Mouse (Mus musculus) ES-E14 (cell line): Measurements from ENCODE around the gene Ccdc89. TPM values are rescaled to one million over a fixed set of nuclear protein-coding genes. Genes with fewer than 3 reads are reported as not detected.

Experiments used
- DNase-seq: peaks from one replicate; pipeline ENCODE4 v3.0.0-alpha.2; 2013; ENCODE audit warnings: low read depth, low spot score
- H3K27ac ChIP-seq: 2 replicates; pipeline ENCODE4 v1.5.1; 2012; ENCODE audit warnings: low read depth, mild to moderate bottlenecking, low read length, moderate library complexity, mixed read lengths; ENCODE audit not compliant: poor library complexity, insufficient read depth, severe bottlenecking
- H3K36me3 ChIP-seq: 2 replicates; pipeline ENCODE4 v1.6.1; 2012; ENCODE audit warnings: mild to moderate bottlenecking, low read length, moderate library complexity, mixed read lengths; ENCODE audit not compliant: control insufficient read depth, poor library complexity, insufficient read depth, severe bottlenecking
- H3K4me1 ChIP-seq, 2 experiments: fragments of 150-350 bp in 1 of 2; sonication (generic) in 1 of 2; 2 replicates each; pipeline ENCODE4 v1.6.1; 2012; ENCODE audit warnings: low read length in 2 of 2, mild to moderate bottlenecking in 1 of 2, mixed read lengths in 1 of 2; ENCODE audit not compliant: control insufficient read depth in 2 of 2, insufficient read depth in 2 of 2, poor library complexity in 1 of 2
- H3K4me3 ChIP-seq, 2 experiments: fragments of 150-350 bp in 1 of 2; sonication (generic) in 1 of 2; 2 replicates each; pipeline ENCODE4 v1.5.1; 2012; ENCODE audit warnings: low read length in 2 of 2, low read depth in 1 of 2, mild to moderate bottlenecking in 1 of 2, mixed read lengths in 1 of 2; ENCODE audit not compliant: insufficient read depth in 1 of 2, poor library complexity in 1 of 2, severe bottlenecking in 1 of 2
- H3K9ac ChIP-seq: 2 replicates; pipeline ENCODE4 v1.6.1; 2012; ENCODE audit warnings: low read depth, mild to moderate bottlenecking, low read length, mixed read lengths; ENCODE audit not compliant: poor library complexity, insufficient read depth, severe bottlenecking
- H3K9me3 ChIP-seq: fragments of 150-350 bp; sonication (generic); 2 replicates; pipeline ENCODE4 v1.6.1; 2012; ENCODE audit warnings: low read depth, mild to moderate bottlenecking, low read length; ENCODE audit not compliant: control insufficient read depth, insufficient read depth
- CHD2 ChIP-seq: IDR thresholded peaks from 2 replicates; pipeline ENCODE4 v1.6.1; 2014; ENCODE audit warnings: mild to moderate bottlenecking, low read depth, low read length, inconsistent platforms
- HCFC1 ChIP-seq: IDR thresholded peaks from 2 replicates; pipeline ENCODE4 v1.6.1; 2012; ENCODE audit warnings: low read length, inconsistent platforms, borderline replicate concordance; ENCODE audit not compliant: insufficient read depth
- MAFK ChIP-seq: IDR thresholded peaks from 2 replicates; pipeline ENCODE4 v1.6.1; 2014; ENCODE audit warnings: mild to moderate bottlenecking, low read depth, low read length, inconsistent platforms; ENCODE audit not compliant: insufficient read depth
- ZC3H11A ChIP-seq: IDR thresholded peaks from 2 replicates; pipeline ENCODE4 v1.6.1; 2012; ENCODE audit warnings: low read depth, mild to moderate bottlenecking, inconsistent platforms, low read length, borderline replicate concordance
- ZNF384 ChIP-seq: IDR thresholded peaks from 2 replicates; pipeline ENCODE4 v1.6.1; 2012; ENCODE audit warnings: low read depth, low read length, inconsistent platforms
- in situ Hi-C, 2 experiments: fragments of 600-800 bp; cut with MboI; formaldehyde crosslinking; loops; one replicate each; pipeline ENCODE4 v1.15.1; 2025; ENCODE audit warnings: low sequenced_read_pairs in 2 of 2, inconsistent platforms in 1 of 2; ENCODE audit not compliant: unreplicated experiment in 2 of 2
- total RNA-seq: library from RNA; depleted of rRNA; stranded (reverse); fragments of 300-350 nt; gene quantifications from 2 replicates; pipeline ENCODE4 v1.2.3, GENCODE M21; 2012

Gene Ccdc89
- total RNA-seq, 1 experiment = 1.0 TPM

- in situ Hi-C loops = loop anchor here in 1 of 2 experiments (25.0 kb wide), 1 partner anchor 482 kb away; no protein-coding TSS in a partner anchor
- H3K27ac ChIP-seq = no peak overlapping the region
- TF ChIP-seq MAFK = no peak
- no peak for TF ChIP-seq ZC3H11A
- no peak for TF ChIP-seq ZNF384
- TF ChIP-seq CHD2 = no peak
- TF ChIP-seq HCFC1 = no peak
- peaks cover 0 to 5% of the 10 kb centered on the region in 2 experiments; a peak in 1 of 4 replicates for H3K4me1 ChIP-seq
- H3K4me3 ChIP-seq = peak overlapping the region; percentile 93 to 96
- H3K36me3 ChIP-seq = peaks cover 4% of the 10 kb centered on the region
- no peaks in the 10 kb centered on the region for H3K9me3 ChIP-seq
- peak overlapping the region; percentile 8 for H3K9ac ChIP-seq
- DNase-seq = no peak
These were observed 17.8 kb downstream of the Ccdc89 start for GRCm38 (mm10) chr7:90444206-90444605.

GRCm38 (mm10) chr7:90456149-90456844 is 29.9 kb downstream of the Ccdc89 start:
- H3K27ac ChIP-seq = no peak overlapping the region
- DNase-seq = no peak
- peaks cover 2% of the 10 kb centered on the region; the same call in 1 of the 2 replicates for H3K36me3 ChIP-seq
- TF ChIP-seq HCFC1 = no peak
- 0 out of 2 replicates have a peak, but pooled peaks have one; percentile 14 for TF ChIP-seq MAFK
- no peaks in the 10 kb centered on the region for H3K9me3 ChIP-seq
- peaks cover 0 to 1% of the 10 kb centered on the region in 2 experiments; a peak in 1 of 4 replicates for H3K4me1 ChIP-seq
- peak overlapping the region; percentile 47; the same call in 1 of the 2 replicates for H3K9ac ChIP-seq
- peak overlapping the region; percentile 78 to 80 for H3K4me3 ChIP-seq
- in situ Hi-C loops = no loop called here

- H3K9ac ChIP-seq = peak within 1 kb of the TSS; percentile 95
- peak within 1 kb of the TSS; percentile 27 for H3K27ac ChIP-seq
- no peaks in the 10 kb centered on the region for H3K9me3 ChIP-seq
- TF ChIP-seq HCFC1 (no peak), MAFK (no peak), ZC3H11A (no peak), ZNF384 (no peak), CHD2 (no peak)
- peak; percentile 56 for DNase-seq
- H3K4me1 ChIP-seq = peaks cover 0 to 2% of the 10 kb centered on the region in 2 experiments; a peak in 1 of 4 replicates
- in situ Hi-C loops = no loop called here
- H3K36me3 ChIP-seq = peaks cover 2% of the 10 kb centered on the region; the same call in 1 of the 2 replicates
- peak within 1 kb of the TSS; percentile 78 to 80 for H3K4me3 ChIP-seq
These were observed 30.6 kb downstream of the Ccdc89 start, which contains the start of gene Tmem126a for GRCm38 (mm10) chr7:90456845-90457468. Tmem126a (minus strand) TSS chr7:90457229.

- Histone ChIP-seq H3K4me1 (peaks cover 0 to 2% of the 10 kb centered on the region in 2 experiments; a peak in 1 of 4 replicates), H3K9me3 (no peaks in the 10 kb centered on the region), H3K9ac (peak overlapping the region; percentile 95), H3K4me3 (peak overlapping the region; percentile 78 to 80), H3K36me3 (peaks cover 2% of the 10 kb centered on the region; the same call in 1 of the 2 replicates), H3K27ac (peak overlapping the region; percentile 3; the same call in 1 of the 2 replicates)
- no peak for DNase-seq
- in situ Hi-C loops = no loop called here
- TF ChIP-seq HCFC1 = no peak
- TF ChIP-seq MAFK = no peak
- TF ChIP-seq CHD2 = no peak
- TF ChIP-seq ZC3H11A = no peak
- no peak for TF ChIP-seq ZNF384
These were observed 31.1 kb downstream of the Ccdc89 start for GRCm38 (mm10) chr7:90457517-90457916.
